In genomic region chr8:46617690-46618620, GRCm38 (mm10) we compare ENCODE assay signal across 8 mouse cellular contexts. TPM values are rescaled to one million over a fixed set of nuclear protein-coding genes. Genes with fewer than 3 reads are reported as not detected.
DNase-seq lines count a peak whose midpoint lies in the region; ATAC-seq and TF ChIP-seq lines count a peak whose summit lies in the region.

No protein-coding gene starts in this region.

- H3K27me3 ChIP-seq in ES-Bruce4 (ENCODE audit: control insufficient read depth, insufficient read depth, low read length, poor library complexity, severe bottlenecking): no peaks in the 10 kb centered on the region
- H3K27me3 ChIP-seq in kidney, embryonic 16.5 days (ENCODE audit: insufficient read depth, low read length): no peaks in the 10 kb centered on the region
- H3K27me3 ChIP-seq in megakaryocyte, embryonic 14.5 days (replicated peaks): no peaks in the 10 kb centered on the region

- H3K9me3 ChIP-seq in ES-Bruce4 (replicated peaks; ENCODE audit: control insufficient read depth, insufficient read depth, low read length, poor library complexity, severe bottlenecking): no peaks in the 10 kb centered on the region
- H3K9me3 ChIP-seq in kidney, embryonic 16.5 days (ENCODE audit: low read length): no peaks in the 10 kb centered on the region
- H3K9me3 ChIP-seq in megakaryocyte, embryonic 14.5 days: no peaks in the 10 kb centered on the region

- H3K4me1 ChIP-seq in ES-Bruce4 (ENCODE audit: control insufficient read depth, insufficient read depth, low read length): no peaks in the 10 kb centered on the region
- peaks cover 19% of the 10 kb centered on the region for H3K4me1 ChIP-seq in kidney, embryonic 16.5 days (ENCODE audit: insufficient read depth, low read length)
- peaks cover 46% of the 10 kb centered on the region for H3K4me1 ChIP-seq in megakaryocyte, embryonic 14.5 days

- H3K36me3 ChIP-seq in ES-Bruce4 (ENCODE audit: control insufficient read depth, insufficient read depth, low read length, poor library complexity, severe bottlenecking): 0 out of 2 replicates have a peak, but pooled peaks cover 2% of the 10 kb centered on the region
- H3K36me3 ChIP-seq in kidney, embryonic 16.5 days (ENCODE audit: insufficient read depth, low read length): 0 out of 2 replicates have a peak, but pooled peaks cover 2% of the 10 kb centered on the region
- H3K36me3 ChIP-seq in megakaryocyte, embryonic 14.5 days (replicated peaks; ENCODE audit: low read length): peaks cover 16% of the 10 kb centered on the region

- no peak for TF ChIP-seq EP300 in ES-Bruce4 (IDR thresholded peaks at IDR 0.05; ENCODE audit: insufficient read depth, low read depth, low read length)

- no peak for TF ChIP-seq CTCF in ES-Bruce4 (IDR thresholded peaks at IDR 0.05; ENCODE audit: low read depth, low read length)

- H3K4me2 ChIP-seq in kidney, embryonic 16.5 days (replicated peaks; ENCODE audit: low read depth, low read length): peak overlapping the region; percentile 73

- TF ChIP-seq POLR2A in ES-Bruce4 (IDR thresholded peaks at IDR 0.05; ENCODE audit: insufficient read depth, low read length): no peak

- ATAC-seq in erythroblast, adult 5-6 weeks (replicated peaks; ENCODE audit: low FRiP score, poor library complexity, severe bottlenecking): peak; percentile 47
- no peak; the same call in 1 of the 2 replicates for ATAC-seq in kidney, embryonic 16.5 days (ENCODE audit: low FRiP score, low TSS enrichment)

- under 1% methylated on average over 38 of the region's 38 CpGs for WGBS in kidney, embryonic 16.5 days

- peak overlapping the region; percentile 48 for H3K4me3 ChIP-seq in ES-Bruce4 (ENCODE audit: low read depth, low read length)
- H3K4me3 ChIP-seq in kidney, embryonic 16.5 days (ENCODE audit: low read length): peak overlapping the region; percentile 67
- peak overlapping the region; percentile 96 for H3K4me3 ChIP-seq in megakaryocyte, embryonic 14.5 days (replicated peaks)

- intact Hi-C loops in gastrocnemius, postnatal 36 days (cut with DNase I): loop anchor here (5.0 kb wide), 1 partner anchor 61 kb away; no protein-coding TSS in a partner anchor

- DNase-seq in gastrocnemius, postnatal 25 days: peak; percentile 32
- DNase-seq in gastrocnemius, postnatal 36 days: no peak
- DNase-seq in testis, postnatal 10 days (ENCODE audit: low spot score): peak; percentile 61
- no peak for DNase-seq in ovary, postnatal 10 days (ENCODE audit: low spot score)

- H3K9ac ChIP-seq in ES-Bruce4 (ENCODE audit: low read depth, poor library complexity, severe bottlenecking): peak overlapping the region; percentile 87
- H3K9ac ChIP-seq in kidney, embryonic 16.5 days (replicated peaks; ENCODE audit: low read length): peak overlapping the region; percentile 81

- peak overlapping the region; percentile 83; the same call in 1 of the 2 replicates for H3K27ac ChIP-seq in ES-Bruce4 (ENCODE audit: insufficient read depth, low read length)
- H3K27ac ChIP-seq in kidney, embryonic 16.5 days (ENCODE audit: low read length): peak overlapping the region; percentile 93

RNA-seq across cellular contexts. Expression of gene Casp3, which starts 0.9 kb away (rescaled TPM):
- 1 to 10 TPM; 2.3 to 3.1 TPM for total RNA-seq in gastrocnemius, postnatal 25 days (2021)
- total RNA-seq in gastrocnemius, postnatal 36 days (2021): 1 to 10 TPM; 2.4 to 3.0 TPM
- 96.0 and 99.9 TPM in 2 replicates for polyA plus RNA-seq in ES-Bruce4 (2011; ENCODE audit: insufficient read depth, insufficient read length, low read depth, missing spikeins)
- total RNA-seq in erythroblast, adult 5-6 weeks (2015; ENCODE audit: low replicate concordance): 18.4 and 31.5 TPM in 2 replicates
- total RNA-seq in erythroblast, adult 5-6 weeks (2017; ENCODE audit: low replicate concordance): 39.3 and 41.9 TPM in 2 replicates
- polyA plus RNA-seq in kidney, embryonic 16.5 days (2015; fragmentation: Nextera tagmentation; extraction: Ambion mirVana): 73.5 and 77.6 TPM in 2 replicates
- 5.7 and 12.1 TPM in 2 replicates for polyA plus RNA-seq in megakaryocyte, embryonic 14.5 days (2012; ENCODE audit: insufficient read depth, low replicate concordance)

RNA-seq across cellular contexts. Expression of gene Primpol, which starts 0.9 kb away (rescaled TPM):
- 1 to 10 TPM; 1.2 to 2.0 TPM for total RNA-seq in gastrocnemius, postnatal 25 days (2021)
- total RNA-seq in gastrocnemius, postnatal 36 days (2021): 1 to 10 TPM in 1 of 2 experiments, under 1 TPM in 1; 0.99 to 1.6 TPM
- polyA plus RNA-seq in ES-Bruce4 (2011; ENCODE audit: insufficient read depth, insufficient read length, low read depth, missing spikeins): 53.4 and 64.2 TPM in 2 replicates
- 3.8 and 15.2 TPM in 2 replicates for total RNA-seq in erythroblast, adult 5-6 weeks (2015; ENCODE audit: low replicate concordance)
- total RNA-seq in erythroblast, adult 5-6 weeks (2017; ENCODE audit: low replicate concordance): 3.8 and 14.0 TPM in 2 replicates
- 13.8 and 17.4 TPM in 2 replicates for polyA plus RNA-seq in kidney, embryonic 16.5 days (2015; fragmentation: Nextera tagmentation; extraction: Ambion mirVana)
- polyA plus RNA-seq in megakaryocyte, embryonic 14.5 days (2012; ENCODE audit: insufficient read depth, low replicate concordance): 0.03 TPM in 1 of 2 replicates, not detected in the other

Comparison
In these comparisons a context has a peak if more than half of its experiments do, and no peak if none do; other contexts are left out.
1. DNase-seq: peak in gastrocnemius, postnatal 25 days (single experiment) and testis, postnatal 10 days (single experiment); none in gastrocnemius, postnatal 36 days (0 of 2) and ovary, postnatal 10 days (single experiment).
2. RNA of gene Casp3, which starts 0.9 kb away (total RNA-seq): 18.4 to 41.9 TPM in erythroblast, adult 5-6 weeks; 2.3 to 3.1 TPM in gastrocnemius, postnatal 25 days and 2.4 to 3.0 TPM in gastrocnemius, postnatal 36 days; every median in the first group is over 4 times any median in the second.
3. Peak in every context shown above with its lines, with median percentiles within 50 percentile points of each other: H3K4me3 ChIP-seq.